Mouse (Mus musculus) frontal cortex, postnatal 10 days (tissue): Measurements from ENCODE around the gene St13.

Experiments used
- DNase-seq, 2 experiments: peaks; one replicate each; pipeline ENCODE4 v3.0.0; 2022; ENCODE audit warnings: low spot score in 2 of 2, mixed read lengths in 1 of 2

Gene St13

DNA sequence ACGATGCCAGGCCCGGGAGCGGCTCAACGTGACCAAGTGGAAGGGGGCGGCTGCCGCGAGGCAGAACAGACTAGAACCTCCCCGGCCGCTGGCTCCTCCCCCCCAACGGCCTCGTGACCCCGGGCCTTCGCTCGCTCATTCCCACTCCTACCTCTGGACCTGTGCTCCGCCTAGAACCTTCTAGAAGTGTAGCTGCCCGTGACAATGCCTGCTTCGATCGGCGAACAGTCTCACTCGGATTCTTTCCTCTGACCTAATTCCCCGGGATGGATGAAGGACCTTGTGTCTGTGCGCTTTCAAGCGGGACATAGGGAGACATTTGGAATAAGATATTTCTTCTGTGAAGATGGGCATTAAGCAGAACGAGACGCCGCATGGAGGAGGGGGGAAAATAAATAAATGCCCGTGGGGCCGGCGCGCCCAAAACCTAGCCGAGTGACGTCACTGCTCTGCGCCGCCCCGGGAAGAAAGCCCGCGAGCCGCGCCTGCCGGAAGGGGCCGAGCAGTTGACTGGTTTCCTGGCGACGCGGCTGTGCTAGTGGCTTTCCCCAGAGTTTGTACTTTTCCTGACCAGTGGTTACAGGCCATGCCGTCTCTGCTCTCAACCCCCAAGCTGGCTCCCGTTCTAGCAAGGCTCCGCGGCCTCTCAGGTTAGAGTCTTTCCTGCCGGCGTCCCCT, at the start of gene St13, which contains the start of gene Xpnpep3:
Gene St13 (minus strand): TSS at position 440 of the 678 bp plus-strand sequence.
Gene Xpnpep3 (plus strand): TSS at position 501 of the 678 bp plus-strand sequence.
- peak; percentile 93 to 96 for DNase-seq

DNA sequence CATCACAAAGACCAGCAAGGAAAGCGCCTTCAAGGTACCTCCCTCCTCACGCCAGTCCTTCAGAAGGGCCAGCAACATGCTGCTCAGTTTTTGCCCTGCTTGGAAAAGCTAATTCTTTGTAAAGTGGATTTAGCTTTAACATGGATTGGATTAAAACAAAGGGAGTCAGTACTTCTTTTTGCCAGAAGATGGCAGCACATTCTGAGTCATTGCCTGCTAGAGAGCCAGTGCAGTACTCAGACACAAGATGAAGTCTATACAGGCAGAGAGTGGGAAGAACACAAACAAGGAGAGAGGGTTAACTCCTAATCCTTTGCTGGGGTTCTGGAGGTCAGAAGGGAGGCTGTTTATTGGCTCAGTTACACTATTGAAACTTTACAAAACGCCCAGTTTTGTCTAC, 48.6 kb upstream of the St13 start:
- peak in 1 of 2 experiments; percentile 39 for DNase-seq

DNA sequence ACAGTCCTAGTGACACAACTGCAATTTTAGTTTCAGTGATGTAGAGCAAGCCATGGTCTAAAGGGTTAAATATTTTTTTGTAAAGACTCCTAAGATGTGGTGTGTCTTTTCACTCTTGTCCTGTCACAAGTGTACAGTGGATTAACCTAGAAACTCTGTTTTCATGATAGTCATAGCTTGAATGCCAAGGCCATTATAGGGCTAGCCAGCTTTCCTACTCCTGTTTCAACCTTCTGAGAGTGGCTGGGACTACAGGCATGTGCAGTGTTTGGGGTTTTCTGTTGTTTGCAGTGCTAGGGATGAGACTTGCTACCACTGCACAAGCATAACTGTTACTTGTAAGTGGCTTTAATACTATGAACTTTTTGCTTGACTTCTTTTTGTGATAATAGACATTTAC, 39.4 kb upstream of the St13 start:
- DNase-seq = no peak

GRCm38 (mm10) chr15:81438345-81438744, 38.5 kb upstream of the St13 start:
- DNase-seq = no peak

GRCm38 (mm10) chr15:81431195-81431594, 31.3 kb upstream of the St13 start:
- no peak for DNase-seq

GRCm38 (mm10) chr15:81427947-81428346, 28.1 kb upstream of the St13 start:
- DNase-seq = no peak

GRCm38 (mm10) chr15:81425311-81425710, 25.4 kb upstream of the St13 start:
- no peak for DNase-seq

DNA sequence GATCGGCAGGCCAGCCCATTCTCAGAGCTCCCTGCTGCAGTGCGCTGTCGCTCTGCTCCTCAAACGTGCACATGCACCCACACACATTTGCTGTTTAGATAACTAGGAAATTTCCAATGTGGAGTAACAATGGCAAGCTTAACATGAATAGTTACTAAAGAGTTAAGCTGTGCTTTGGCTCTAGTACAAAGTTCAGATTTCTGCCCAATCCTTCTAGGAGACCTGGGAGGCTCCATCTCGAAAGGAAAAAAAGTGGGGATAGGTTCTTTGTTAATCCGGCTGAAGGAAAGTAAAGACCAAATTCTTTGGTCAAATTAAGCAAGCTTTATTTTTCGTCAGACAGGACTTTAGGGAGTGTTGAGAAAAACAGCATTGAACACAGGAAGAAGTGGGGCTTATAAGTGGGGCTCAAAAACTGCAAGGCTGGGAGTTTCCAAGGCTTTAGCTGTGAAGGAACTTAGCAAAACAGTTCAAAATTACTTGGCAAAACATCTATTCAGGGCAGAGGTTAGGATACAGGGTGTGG, 22.3 kb upstream of the St13 start:
- no peak for DNase-seq

DNA sequence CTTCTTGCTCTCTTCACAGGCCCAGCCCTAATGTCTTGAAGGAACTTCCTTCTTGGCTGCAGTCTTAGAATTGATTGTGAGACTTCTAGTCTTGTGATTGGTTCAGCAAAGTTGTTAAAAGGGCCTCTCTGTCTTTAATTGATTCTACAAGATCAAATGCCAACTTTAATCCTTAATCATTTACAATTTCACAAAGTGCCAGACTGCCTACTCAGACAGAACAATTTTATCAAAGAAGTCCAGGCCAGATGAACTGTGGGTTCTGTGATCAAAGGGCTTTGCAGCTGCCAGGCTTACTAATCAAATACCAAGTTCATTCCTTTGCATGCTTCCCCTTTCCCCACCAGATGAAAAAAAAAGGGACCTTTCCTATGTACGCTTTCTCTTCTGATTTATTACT, 21.6 kb upstream of the St13 start:
- no peak for DNase-seq

DNA sequence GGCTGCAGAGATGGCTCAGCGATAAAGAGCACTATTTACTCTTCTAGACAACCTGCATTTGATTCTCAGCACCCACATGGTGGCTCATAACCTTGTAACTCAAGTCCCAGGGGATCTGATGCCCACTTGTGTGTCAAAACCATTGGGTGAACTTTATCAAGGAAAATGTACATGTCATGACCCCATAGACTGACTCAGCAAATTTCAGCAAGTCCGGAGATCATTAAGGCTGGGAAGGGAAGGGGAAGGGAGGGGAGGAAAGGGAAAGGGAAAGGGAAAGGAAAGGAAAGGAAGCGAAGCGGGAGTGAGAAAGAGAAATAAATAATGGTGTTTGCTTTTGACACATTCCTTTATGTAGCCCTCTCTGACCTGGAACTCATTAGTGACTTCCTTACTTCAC, 18.2 kb upstream of the St13 start:
- DNase-seq = no peak

DNA sequence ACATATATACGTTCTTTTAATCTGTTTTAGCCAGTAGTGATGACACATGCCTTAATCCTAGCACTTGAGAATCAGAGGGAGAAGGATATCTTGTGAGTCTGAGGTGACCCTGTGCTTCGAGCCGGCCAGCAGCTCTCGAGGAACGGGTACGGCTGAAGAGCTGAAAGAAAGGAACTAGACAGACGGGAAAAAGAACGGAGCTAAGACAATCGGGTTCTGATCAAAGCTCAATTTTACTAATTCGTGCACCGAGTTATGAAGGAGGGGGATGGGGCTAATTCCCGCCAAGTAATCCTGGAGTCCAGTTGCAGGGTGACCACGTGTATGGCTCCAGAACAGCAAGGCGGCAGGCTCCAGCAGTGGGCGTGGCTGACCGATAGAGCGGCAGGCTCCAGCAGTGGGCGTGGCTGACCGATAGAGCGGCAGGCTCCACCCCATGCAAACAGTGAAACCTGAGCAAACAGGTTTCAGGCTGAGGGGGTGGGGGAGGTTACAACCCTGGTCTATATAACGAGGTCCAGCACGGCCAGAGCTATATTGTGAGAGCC, 17.0 kb upstream of the St13 start:
- peak in 1 of 2 experiments; percentile 16 for DNase-seq

DNA sequence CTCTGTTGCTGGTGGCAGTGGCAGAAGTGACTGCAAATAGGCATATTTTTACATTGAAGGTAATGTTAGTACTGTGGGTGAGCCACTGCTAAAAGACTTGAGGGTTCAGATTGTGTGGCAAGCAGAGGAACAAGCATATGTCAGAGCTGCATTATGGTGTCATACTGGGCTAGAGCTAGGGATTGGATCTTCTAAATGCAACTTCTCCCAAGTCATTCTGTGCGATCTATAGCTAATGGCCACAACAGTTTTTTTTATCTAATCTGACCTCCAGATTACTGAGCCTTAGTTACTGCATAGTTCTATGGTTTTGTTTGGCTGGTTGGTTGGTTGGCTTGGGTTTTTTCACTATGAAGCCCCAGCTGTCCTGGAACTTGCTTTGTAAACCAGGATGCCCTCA, 8.3 kb upstream of the St13 start, which contains the start of gene Dnajb7:
Gene Dnajb7 (minus strand): TSS at position 101 of the 400 bp plus-strand sequence.
- DNase-seq = no peak

- no peak for DNase-seq
These were observed 5.1 kb upstream of the St13 start for GRCm38 (mm10) chr15:81405008-81405407.

DNA sequence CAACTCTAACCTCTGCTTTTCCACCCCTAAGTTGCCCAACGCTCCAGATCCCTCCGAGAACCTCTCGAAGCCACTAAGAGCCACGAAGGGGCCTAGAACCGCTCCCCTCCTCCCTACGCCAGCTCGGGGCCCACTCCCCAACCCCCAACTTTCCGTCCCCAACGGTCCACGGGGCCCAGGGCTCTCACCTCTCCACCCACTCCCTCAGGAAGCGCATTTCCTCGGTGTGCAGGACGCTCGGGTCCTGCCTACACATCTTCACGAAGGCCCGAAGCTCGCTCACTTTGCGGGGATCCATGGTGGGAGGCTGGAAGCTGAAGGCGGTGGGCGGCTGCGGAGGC, 610 bp downstream of the St13 start:
- no peak for DNase-seq

- DNase-seq = no peak
These were observed 1.7 kb downstream of the St13 start for GRCm38 (mm10) chr15:81398189-81398588.

GRCm38 (mm10) chr15:81394211-81394915, 5.5 kb downstream of the St13 start:
- DNase-seq = no peak

- DNase-seq = peak in 1 of 2 experiments; percentile 16
These were observed 6.9 kb downstream of the St13 start for GRCm38 (mm10) chr15:81392997-81393396.

DNA sequence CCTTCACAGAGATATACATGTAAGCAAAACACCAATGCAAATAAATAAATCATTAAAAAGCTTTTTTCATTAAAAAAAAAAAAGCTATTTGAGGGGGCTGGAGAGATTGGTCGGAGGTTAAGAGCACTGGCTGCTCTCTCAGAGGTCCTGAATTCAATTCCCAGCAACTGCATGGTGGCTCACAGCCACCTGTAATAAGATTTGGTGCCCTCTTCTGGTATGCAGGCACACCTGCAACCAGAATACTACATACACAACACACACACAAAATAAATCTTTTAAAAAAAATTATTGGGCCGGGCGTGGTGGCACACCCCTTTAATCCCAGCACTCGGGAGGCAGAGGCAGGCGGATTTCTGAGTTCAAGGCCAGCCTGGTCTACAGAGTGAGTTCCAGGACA, 13.6 kb downstream of the St13 start:
- DNase-seq = no peak

DNA sequence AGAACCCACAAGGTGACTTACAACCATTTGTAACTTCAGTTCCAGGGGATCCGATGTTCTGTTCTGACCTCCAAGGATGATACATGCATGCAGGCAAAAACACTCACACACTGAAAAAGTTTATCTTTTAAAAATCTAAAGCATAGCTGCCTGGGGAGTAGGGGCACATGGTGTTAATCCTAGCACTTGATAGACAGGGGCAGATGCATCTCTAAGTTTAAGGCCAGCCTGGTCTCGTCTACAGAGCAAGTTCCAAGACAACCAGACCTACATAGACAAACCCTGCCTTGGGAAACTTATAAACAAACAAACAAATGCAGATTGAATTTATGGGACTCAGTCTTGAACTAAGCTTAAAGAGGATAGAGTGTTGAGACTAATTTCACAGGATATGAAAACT, 21.0 kb downstream of the St13 start:
- DNase-seq = no peak

DNA sequence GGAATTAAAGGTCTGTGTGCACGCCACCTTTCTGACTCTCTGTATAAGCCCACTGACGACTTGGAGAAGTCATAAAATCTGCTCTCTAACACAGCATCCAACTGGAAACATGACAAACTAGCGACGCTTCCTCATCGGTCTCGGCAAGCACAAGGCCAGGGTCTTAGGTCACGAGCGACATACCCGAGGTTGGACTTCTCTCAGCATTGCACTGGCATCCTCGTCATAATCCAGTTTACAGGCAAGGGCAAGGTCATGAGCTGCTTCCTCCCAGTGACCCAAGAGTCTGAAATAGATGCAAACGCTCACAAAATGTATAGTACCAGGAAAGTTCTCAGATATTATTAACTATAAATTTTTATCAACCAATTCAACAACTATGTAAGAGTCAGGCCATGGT, 25.3 kb downstream of the St13 start:
- DNase-seq = no peak

DNA sequence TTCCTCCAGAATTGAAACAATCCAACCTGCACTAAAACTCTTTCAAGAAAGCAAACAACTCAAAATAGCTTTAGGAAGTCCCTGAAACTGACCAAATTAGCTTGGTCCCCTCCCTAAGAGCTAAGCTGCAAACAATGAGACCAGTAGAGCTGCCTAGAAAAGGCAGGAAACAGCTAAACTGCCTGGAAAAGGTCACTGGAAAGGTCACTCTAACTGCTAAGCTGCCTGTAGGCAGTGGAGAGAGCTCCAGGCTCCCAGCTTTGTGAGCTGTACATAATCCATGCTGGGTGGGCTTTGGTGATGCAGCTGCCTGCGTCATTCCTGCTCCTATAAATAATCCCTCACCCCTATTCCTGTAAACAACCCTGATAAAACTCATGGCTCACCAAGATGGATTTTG, 29.5 kb downstream of the St13 start:
- DNase-seq = no peak

DNA sequence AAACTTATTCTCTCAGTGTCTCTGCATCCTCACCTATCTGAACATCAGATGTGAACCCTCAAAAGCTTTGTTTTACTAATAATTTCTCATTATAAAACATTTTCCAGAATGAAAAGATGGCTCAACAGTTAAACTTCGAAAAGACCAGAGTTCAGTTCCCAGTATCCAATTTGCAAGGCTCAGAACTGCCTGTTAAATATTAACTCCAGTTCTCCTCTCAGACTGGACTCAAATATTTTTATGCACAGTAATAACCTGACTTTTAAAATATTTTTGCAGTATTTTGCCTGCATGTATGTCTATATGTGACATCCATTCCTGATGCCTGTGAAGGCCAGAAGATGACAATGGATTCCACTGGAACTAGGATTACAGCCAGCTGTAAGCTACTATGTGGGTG, 31.3 kb downstream of the St13 start:
- DNase-seq = no peak

DNA sequence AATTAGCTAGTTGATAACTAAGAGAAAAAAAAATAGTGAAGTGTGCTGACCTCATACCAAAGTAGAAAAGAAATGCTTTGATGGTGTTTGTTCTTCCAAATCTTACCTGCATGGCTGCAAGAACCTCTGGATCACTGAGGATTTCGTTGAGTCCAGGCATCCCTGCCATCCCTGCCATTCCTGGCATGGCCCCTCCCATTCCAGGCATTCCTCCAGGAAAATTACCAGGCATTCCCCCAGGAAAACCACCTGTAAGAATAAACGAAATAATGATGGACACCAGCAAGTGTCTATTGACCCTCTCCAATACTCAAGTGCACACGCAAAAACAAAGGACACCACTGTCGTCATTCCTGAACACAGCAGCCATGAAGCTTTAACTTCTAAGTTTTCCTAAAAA, 33.6 kb downstream of the St13 start:
- no peak for DNase-seq
